Mouse (Mus musculus) stomach, postnatal 0 days (tissue): ENCODE results near the gene Nrxn3.

Source experiments
- CTCF ChIP-seq: IDR thresholded peaks from 2 replicates; pipeline ENCODE4 v1.5.1; 2016; ENCODE audit warnings: antibody characterized with exemption, low read depth, mild to moderate bottlenecking, moderate library complexity
- EP300 ChIP-seq: optimal IDR thresholded peaks from 2 replicates; pipeline ENCODE3; 2016; ENCODE audit warnings: antibody characterized with exemption

DNA sequence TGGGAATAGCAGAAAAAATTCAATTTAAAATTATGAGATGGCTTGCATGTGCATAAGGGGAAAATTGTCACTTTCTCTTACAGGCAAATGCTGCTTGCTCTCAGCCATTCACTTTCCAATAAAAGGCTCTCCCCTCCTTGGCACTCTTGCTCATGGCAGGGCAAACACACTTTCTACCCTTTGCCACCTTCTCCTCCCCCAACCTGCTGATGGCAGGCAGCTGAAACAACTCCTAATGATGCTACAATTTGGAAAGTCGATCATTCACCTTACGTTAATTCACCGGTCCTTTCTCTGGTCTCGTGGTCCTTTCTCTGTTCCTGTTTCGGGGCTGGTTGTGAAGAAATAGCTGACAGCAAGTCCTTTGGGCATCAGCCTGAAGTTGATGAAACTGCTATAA is 1091.0 kb downstream of the Nrxn3 start:
- no peak for TF ChIP-seq CTCF
- TF ChIP-seq EP300, result no peak
